In the genomic region with DNA sequence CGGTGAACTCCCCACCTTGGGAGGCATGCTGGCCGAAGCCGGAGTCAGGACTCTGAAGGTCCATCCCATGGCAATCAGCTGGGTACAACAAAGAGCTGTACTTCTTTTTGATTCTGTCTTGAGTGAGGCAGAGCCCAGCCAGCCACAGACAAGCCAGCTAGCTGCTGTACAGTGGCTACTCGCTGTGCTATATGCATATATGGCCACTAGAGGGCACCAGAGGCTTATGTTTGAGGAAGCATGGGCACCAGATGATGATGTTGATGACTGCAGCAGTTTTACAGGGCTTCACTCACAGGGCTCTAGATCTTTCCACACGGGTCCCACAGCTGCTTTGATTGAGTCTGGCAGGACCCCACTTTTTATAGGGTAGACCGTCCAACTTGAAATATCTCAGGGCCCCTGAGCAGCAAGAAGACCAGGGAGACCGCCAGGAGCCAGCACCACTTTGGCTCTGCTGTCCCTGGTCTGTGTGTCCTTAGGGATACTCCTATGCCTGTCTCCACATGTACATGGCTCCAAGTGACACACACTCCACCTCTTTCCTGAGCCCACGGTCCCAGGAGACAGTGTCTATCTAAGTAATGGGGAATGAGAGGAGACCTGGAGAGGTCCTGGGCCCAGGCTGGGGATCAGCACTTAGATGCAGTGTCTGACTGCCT, we compare ENCODE assay signal across 8 mouse cellular contexts. TPM values are rescaled to one million over a fixed set of nuclear protein-coding genes. Genes with fewer than 3 reads are reported as not detected.
DNase-seq lines count a peak whose midpoint lies in the region; ATAC-seq lines count a peak whose summit lies in the region.

No protein-coding gene starts in this region.

- no peak overlapping the region for H3K27ac ChIP-seq in heart, embryonic 11.5 days (ENCODE audit: low read depth, low read length)
- H3K27ac ChIP-seq in intestine, embryonic 16.5 days (ENCODE audit: low read length): no peak overlapping the region
- no peak overlapping the region for H3K27ac ChIP-seq in midbrain, embryonic 13.5 days

- H3K9me3 ChIP-seq in heart, embryonic 11.5 days (replicated peaks; ENCODE audit: control insufficient read depth, low read length): no peaks in the 10 kb centered on the region
- H3K9me3 ChIP-seq in intestine, embryonic 16.5 days (ENCODE audit: control insufficient read depth, low read length): no peaks in the 10 kb centered on the region
- no peaks in the 10 kb centered on the region for H3K9me3 ChIP-seq in midbrain, embryonic 13.5 days

- no peak for ATAC-seq in heart, embryonic 11.5 days (replicated peaks; ENCODE audit: insufficient number of reproducible peaks, low FRiP score, low TSS enrichment)
- peak; percentile 85 for ATAC-seq in intestine, embryonic 16.5 days
- ATAC-seq in midbrain, embryonic 13.5 days: peak; percentile 89

- 27% methylated on average over 8 of the region's 8 CpGs for WGBS in heart, embryonic 11.5 days (ENCODE audit: insufficient replicate concordance)
- WGBS in intestine, embryonic 16.5 days: 29% methylated on average over 8 of the region's 8 CpGs
- WGBS in midbrain, embryonic 13.5 days: 31% methylated on average over 8 of the region's 8 CpGs

- intact Hi-C loops in left cerebral cortex, postnatal 14 days (cut with DNase I): loop anchor here (1.0 to 10.0 kb wide), 3 partner anchors 172 to 402 kb away; partner anchors contain the start of gene Lamc3

- H3K27me3 ChIP-seq in heart, embryonic 11.5 days (ENCODE audit: control insufficient read depth, insufficient read depth, low read length): peaks cover 19% of the 10 kb centered on the region; the same call in 1 of the 2 replicates
- no peaks in the 10 kb centered on the region; the same call in 1 of the 2 replicates for H3K27me3 ChIP-seq in intestine, embryonic 16.5 days (replicated peaks; ENCODE audit: control insufficient read depth, insufficient read depth, low read length)
- peaks cover 94% of the 10 kb centered on the region for H3K27me3 ChIP-seq in midbrain, embryonic 13.5 days

- no peak overlapping the region for H3K4me2 ChIP-seq in heart, embryonic 11.5 days
- no peak overlapping the region for H3K4me2 ChIP-seq in intestine, embryonic 16.5 days (ENCODE audit: low read depth, low read length)
- no peak overlapping the region for H3K4me2 ChIP-seq in midbrain, embryonic 13.5 days (replicated peaks)

- H3K4me1 ChIP-seq in heart, embryonic 11.5 days (ENCODE audit: control insufficient read depth, insufficient read depth, low read length): no peaks in the 10 kb centered on the region
- no peaks in the 10 kb centered on the region for H3K4me1 ChIP-seq in intestine, embryonic 16.5 days (ENCODE audit: control insufficient read depth, insufficient read depth, low read length)
- H3K4me1 ChIP-seq in midbrain, embryonic 13.5 days (replicated peaks): peaks cover 11% of the 10 kb centered on the region

- H3K4me3 ChIP-seq in heart, embryonic 11.5 days (ENCODE audit: low read depth, low read length): no peak overlapping the region
- H3K4me3 ChIP-seq in intestine, embryonic 16.5 days (ENCODE audit: low read length): no peak overlapping the region
- H3K4me3 ChIP-seq in midbrain, embryonic 13.5 days (replicated peaks): no peak overlapping the region

- no peak overlapping the region for H3K9ac ChIP-seq in heart, embryonic 11.5 days (ENCODE audit: low read depth, low read length)
- H3K9ac ChIP-seq in intestine, embryonic 16.5 days (ENCODE audit: low read depth, low read length): no peak overlapping the region
- no peak overlapping the region for H3K9ac ChIP-seq in midbrain, embryonic 13.5 days (replicated peaks)

- no peaks in the 10 kb centered on the region for H3K36me3 ChIP-seq in heart, embryonic 11.5 days (ENCODE audit: control insufficient read depth, insufficient read depth, low read length)
- no peaks in the 10 kb centered on the region; the same call in 1 of the 2 replicates for H3K36me3 ChIP-seq in intestine, embryonic 16.5 days (ENCODE audit: control insufficient read depth, insufficient read depth, low read length)
- H3K36me3 ChIP-seq in midbrain, embryonic 13.5 days: no peaks in the 10 kb centered on the region

- peak; percentile 96 for DNase-seq in heart, adult 11 months
- peak; percentile 91 for DNase-seq in embryo, embryonic 11 days
- peak; percentile 57 for DNase-seq in gastrocnemius, postnatal 25 days
- peak; percentile 90 to 93 for DNase-seq in left cerebral cortex, postnatal 14 days (ENCODE audit: low spot score in 2 of 2)
- DNase-seq in spleen, adult 12 weeks (ENCODE audit: low spot score): peak; percentile 54

RNA-seq across cellular contexts. Expression of gene Ass1, which starts 13.0 kb away (rescaled TPM):
- 8.8 and 9.0 TPM in 2 replicates for polyA plus RNA-seq in heart, embryonic 11.5 days (2014; fragmentation: Nextera tagmentation; extraction: Ambion mirVana)
- 1 to 10 TPM; 2.0 to 2.7 TPM for total RNA-seq in gastrocnemius, postnatal 25 days (2021)
- 374 and 535 TPM in 2 replicates for polyA plus RNA-seq in intestine, embryonic 16.5 days (2015; fragmentation: Nextera tagmentation; extraction: Ambion mirVana)
- 10 to 100 TPM in 1 of 2 experiments, 1 to 10 TPM in 1; 8.5 to 14.6 TPM for total RNA-seq in left cerebral cortex, postnatal 14 days (2021)
- 10.5 and 12.1 TPM in 2 replicates for polyA plus RNA-seq in midbrain, embryonic 13.5 days (2015; fragmentation: Nextera tagmentation; extraction: Ambion mirVana)

Comparison
In these comparisons a context has a peak if more than half of its experiments do, and no peak if none do; other contexts are left out.
1. RNA of gene Ass1, which starts 13.0 kb away (polyA plus RNA-seq): 374 to 535 TPM in intestine, embryonic 16.5 days; 10.5 to 12.1 TPM in midbrain, embryonic 13.5 days and 8.8 to 9.0 TPM in heart, embryonic 11.5 days; every median in the first group is over 10 times any median in the second.
2. Peak in every context shown above with its lines, with median percentiles within 50 percentile points of each other: DNase-seq.